Mouse (Mus musculus) brain, embryonic 18.5 days (tissue): ENCODE results near the gene Nr1i3.
"Not testable (repeated sequence)": the region's sequence is repeated elsewhere in the genome, so short reads cannot be mapped to it uniquely, and the experiment has no call there.

Experiments used
- DNase-seq: peaks from one replicate; pipeline ENCODE4 v3.0.0-alpha.2; 2012; ENCODE audit warnings: low read depth, low spot score

The Nr1i3 gene

GRCm38 (mm10) chr1:171230215-171230614 lies 16.4 kb downstream of the Nr1i3 start:
- no peak for DNase-seq

GRCm38 (mm10) chr1:171231844-171232243 lies 18.1 kb downstream of the Nr1i3 start:
- DNase-seq = no peak

GRCm38 (mm10) chr1:171232348-171232747 lies 18.6 kb downstream of the Nr1i3 start:
- DNase-seq = no peak

GRCm38 (mm10) chr1:171232800-171233730 lies 19.3 kb downstream of the Nr1i3 start:
- DNase-seq = no peak

DNA sequence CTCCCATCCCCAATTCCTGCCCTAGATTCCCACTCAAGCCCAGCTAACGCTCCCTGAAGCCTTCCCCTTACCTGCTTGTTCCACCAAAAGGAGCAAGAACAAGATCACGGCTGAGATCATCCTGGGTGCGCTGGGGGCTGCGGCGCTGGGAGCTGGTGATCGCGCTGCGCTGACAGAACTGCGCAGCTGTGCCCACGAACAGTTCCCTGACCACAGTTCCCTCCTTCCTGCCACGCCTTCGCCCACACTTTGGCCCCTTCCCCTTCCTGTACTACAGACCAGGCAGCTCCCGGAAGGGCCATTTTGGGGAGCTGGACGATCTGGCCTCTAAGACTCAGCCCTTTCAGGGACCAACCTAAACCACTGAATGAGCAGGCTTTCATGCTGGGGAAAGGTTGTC lies 20.4 kb downstream of the Nr1i3 start, which contains the start of gene Fcer1g:
TSS of gene Fcer1g (minus strand) at position 240 of the 400 bp plus-strand sequence.
- DNase-seq = no peak

DNA sequence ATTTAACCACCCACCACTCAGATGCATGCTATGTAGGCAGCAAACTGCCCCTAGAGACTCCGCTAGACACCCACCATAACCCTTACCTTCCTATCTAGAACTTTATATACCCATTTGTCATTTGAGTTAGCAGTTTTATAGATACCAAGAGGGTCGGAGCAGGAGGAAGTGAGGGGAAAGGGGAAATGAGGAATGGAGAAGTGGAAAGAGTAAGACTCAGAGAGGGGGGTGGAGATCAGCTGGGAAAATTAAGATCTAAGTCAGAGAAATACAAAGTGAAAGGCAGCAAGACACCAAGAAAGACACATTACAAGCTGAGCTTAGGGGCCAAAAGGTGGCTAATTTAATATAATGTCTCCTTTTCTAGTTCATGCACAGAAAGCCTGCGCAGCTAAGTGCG lies 20.8 kb downstream of the Nr1i3 start:
- DNase-seq = no peak

DNA sequence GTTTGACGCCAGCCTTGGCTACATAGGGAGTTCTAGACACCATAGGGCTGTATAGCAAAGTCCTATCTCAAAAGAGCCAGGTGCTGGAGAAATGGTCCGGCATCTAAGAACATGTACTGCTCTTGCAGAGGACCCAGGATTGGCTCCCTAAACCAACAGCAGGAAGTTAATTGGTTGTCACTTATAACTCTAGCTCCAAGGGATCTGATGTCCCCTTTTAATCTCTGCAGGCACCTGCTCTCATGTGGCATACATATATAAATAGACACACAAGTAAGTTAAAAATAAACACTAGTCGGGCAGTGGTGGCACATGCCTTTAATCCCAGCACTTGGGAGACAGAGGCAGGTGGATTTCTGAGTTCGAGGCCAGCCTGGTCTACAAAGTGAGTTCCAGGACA lies 22.0 kb downstream of the Nr1i3 start:
- no peak for DNase-seq

- no peak for DNase-seq
Observed at GRCm38 (mm10) chr1:171237438-171237837, 23.7 kb downstream of the Nr1i3 start.

DNA sequence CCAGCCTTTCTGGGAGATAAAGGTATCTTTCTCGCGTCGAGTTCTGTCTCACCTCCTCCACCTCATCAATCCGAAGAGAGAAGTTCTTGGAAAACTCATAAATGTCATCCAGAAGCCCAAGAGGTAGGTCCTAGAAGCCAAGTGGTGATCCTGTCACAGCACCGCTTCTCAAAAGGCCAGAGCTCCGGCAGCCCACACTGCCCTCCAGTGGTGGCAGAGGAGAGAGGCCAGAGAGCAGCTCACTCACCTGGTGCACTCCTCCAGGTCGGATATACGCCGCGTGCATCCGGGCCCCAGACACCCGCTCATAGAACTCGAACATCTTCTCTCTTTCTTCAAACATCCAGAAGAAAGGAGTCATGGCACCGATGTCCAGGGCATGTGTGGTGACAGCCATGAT lies 24.7 kb downstream of the Nr1i3 start:
- no peak for DNase-seq

DNA sequence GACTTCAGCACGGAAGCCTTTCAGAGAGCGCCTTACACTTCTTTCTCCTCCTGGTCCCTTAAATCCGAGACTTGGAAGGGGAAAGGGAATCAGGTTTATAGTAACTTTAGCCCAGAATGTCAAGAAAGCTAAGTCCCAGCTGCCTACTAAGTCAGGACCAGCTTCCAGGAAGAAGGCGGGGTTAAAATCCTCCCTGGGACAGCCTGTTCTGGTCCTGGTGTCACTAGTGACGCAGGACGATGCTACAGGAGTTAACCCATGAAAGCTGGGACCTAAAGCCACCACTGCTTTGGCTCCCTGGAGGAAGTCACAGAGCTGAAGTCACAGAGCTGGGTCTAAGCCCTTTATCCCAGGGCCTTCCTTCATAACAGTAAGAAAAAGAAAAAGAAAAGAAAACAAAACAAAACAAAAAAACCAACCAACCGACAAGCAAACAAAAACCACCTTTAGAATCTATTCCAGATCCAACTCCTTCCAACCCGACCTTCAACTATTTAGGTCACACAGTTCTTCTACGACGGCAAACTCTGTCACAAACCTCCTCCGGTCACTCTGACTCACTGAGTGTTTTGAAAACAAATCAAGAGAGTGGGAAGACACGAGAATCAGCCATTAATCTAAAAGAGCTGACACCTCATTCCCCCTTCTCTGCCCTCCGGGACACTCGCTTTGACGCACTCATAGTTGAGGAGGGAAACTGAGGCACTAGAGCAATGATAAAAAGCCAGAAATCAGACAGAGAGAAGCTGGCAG lies 26.4 kb downstream of the Nr1i3 start:
- DNase-seq = no peak

DNA sequence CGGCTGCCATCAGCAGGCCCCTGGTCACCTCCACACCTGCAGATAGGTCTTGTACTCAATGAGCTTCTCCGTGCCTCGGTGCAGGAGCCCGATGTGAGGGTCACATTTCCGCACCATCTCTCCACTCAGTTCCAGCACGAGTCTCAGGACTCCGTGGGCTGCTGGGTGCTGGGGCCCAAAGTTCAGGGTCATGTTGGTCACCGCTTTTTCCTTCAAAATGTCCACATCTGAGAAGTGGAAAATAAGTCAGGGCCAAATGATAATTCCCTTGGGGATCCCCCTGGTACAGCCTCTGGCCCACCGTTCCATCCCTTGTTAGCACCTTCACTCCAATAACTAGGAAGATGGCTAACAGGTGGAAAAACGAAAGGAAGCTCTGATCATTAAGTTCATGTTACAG lies 27.1 kb downstream of the Nr1i3 start:
- no peak for DNase-seq

DNA sequence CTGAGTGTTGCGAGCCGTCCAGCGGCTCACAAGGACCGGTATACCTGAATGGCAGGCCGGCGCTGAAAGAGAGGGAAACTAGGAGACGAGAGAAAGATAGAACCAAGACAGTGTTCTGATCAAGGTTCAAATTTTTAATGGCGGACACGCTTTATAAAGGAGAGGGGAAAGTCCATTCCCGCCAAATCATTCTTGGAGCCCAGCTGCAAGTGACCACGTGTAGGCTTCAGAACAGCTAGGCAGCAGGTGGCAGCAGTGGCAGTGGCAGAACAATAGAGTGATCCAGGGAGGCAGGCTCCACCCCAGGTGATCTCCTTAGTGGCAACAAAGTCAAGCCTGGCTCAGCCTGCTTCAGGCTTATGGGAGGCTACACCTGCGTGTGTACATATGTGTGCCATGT lies 28.2 kb downstream of the Nr1i3 start:
- DNase-seq = not testable (repeated sequence)

DNA sequence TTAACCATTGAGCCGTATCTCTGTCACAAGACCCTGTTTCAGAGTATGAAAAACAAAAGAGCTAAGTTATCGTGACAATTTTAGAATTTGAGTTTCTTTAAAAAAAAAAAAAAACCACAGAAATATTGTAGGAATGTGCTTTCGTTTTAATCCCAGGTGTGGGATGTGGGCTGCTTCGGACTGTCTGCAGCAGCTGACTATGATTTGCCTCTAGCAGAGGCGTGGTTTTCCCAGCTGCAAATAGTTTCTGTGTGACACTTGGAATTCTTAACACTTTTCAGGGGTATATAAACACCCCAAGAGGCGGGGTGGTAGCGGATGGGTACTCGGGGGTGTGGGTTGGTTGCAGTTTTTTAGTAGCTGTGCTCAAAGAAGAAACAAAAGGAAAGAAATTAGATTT lies 31.6 kb downstream of the Nr1i3 start:
- DNase-seq = no peak

DNA sequence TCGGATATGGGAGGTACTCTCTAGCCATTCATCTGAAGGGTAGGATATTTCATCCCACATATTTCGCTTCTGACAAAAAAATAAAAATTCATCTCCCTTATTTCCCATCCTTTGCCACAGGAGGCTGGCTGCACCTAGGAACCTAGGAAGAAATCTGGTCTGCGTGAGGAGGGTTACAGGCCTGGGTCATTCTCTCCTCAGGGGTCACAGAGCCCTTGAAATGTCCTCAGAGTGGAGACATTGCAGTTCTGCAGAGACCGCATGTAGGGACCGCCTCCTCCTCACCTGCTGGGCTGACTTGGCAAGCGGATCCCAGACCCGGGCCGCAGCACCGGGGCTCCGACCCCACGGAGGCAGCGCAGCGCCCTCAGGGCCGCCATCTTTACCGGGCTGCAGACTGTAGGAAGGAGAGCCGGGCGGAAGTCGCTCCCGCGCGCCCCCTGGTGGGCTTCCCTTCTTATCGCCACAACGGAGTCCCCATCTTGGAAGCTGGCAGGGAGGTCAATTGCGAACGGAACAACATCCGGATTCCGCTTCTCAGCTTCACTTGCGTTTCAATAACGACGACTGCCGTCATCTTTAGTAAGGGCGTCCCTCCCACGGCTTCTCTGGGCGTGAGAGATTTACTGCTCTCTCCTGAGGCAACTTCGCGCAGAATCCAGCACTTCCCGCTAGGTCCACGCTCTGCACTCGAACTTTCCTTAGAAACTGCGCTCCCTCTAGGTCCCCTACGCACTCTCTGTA lies 33.1 kb downstream of the Nr1i3 start:
- peak; percentile 97 for DNase-seq

DNA sequence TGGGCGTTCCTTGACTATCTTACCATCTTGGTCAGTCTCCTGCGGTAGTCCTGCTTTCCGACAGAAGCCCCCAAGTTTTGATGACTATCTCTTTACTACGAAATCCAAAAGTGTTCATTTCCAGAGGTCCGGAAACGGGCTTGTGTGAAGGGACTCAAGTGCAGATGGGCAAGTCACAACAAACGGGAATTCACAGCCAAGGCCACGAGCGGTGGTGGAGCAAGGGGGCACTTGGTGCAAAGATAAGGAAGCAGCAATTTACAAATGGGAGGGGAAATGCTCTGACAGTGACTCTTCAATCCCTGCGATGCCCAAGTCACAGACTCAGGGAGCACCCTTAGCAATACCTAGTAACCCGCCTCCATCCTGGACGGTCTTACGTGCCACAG lies 33.7 kb downstream of the Nr1i3 start:
- no peak for DNase-seq

DNA sequence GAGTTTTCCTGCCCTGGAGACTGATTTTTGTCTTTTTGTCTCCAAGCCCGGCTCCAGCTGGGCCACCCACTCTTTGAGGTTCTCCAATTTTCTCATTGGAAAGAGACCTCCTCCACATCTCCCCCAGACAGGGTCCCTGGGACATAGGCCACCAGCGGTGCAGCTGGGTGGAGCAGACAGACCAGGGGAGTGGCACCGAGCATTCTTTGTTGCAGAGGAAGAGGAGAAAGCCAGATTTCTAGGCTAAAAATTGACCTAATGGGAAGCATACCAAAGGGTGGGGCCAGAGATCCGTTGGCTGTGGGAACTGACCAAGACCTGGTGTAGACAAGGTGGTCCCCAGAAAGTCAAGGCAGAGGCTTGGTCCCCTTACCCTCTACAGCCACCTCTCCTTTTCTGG lies 34.1 kb downstream of the Nr1i3 start:
- DNase-seq = no peak

- no peak for DNase-seq
Observed at GRCm38 (mm10) chr1:171248386-171249226, 34.8 kb downstream of the Nr1i3 start.

DNA sequence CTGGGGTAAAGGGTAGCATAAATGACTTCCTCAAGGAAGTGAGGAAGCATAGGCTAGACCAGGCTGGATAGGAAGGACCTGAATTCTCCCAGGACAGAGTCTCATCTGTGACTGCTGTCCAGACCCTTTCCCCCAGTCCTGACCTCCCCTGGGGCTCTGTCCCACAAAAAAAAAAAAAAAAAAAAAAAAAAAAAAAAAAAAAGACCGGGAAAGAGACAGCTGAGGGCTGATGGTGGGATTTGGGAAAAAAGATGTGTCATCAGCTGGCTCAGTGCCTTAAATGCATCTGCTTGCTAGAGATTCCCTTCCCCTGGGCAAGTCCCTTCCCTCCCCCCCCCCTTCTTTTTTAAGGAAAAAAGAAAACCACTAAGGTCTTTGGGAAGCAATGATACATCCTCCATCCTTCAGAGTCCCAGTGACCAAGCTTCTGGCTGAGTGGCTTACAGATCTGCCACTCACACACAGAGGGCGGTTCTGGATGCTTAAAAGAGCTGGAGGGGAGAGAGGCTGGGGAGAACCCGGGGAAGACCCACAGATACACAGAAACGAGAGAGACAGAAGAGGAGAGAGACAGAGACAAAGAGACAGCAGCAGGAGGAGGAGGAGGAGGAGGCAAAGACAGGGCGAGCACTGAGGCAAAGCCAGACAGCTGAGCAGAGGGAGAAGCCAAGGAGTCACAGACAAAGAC lies 36.3 kb downstream of the Nr1i3 start, which contains the start of gene Adamts4:
TSS of gene Adamts4 (plus strand) at position 509 of the 688 bp plus-strand sequence.
- DNase-seq = no peak

DNA sequence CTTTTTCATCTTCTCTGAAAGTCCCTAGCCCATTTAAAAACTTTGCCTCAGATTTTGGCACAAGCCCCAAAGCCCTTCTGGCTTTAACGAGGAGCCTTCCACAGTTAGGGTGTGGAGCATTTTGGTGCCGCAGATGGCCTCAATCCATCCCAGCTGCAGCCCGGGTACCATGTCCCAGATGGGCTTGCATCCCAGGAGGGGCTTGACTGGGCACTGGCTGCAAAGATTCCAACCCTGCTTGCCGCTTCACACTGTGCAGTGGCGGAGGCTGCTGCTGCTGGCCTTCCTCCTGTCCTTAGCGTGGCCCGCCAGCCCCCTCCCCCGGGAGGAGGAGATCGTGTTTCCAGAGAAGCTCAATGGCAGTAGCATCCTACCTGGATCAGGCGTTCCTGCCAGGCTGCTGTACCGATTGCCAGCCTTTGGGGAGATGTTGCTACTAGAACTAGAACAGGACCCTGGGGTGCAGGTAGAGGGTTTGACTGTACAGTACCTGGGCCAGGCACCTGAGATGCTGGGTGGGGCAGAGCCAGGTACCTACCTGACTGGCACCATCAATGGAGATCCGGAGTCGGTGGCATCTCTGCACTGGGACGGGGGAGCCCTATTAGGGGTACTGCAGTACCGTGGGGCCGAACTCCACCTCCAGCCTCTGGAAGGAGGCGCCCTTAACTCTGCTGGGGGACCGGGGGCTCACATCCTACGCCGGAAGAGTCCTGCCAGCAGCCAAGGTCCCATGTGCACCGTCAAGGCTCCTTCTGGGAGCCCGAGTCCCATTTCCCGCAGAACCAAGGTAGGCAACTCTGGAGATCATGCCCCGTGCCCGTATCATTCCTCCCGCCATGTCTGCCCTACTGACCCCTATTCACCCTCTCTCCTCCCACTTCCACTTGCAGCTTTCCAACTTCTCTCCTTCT lies 37.2 kb downstream of the Nr1i3 start, which contains the start of gene Ndufs2:
TSS of gene Ndufs2 (minus strand) at position 709 of the 914 bp plus-strand sequence.
- no peak for DNase-seq
